Mouse (Mus musculus) left cerebral cortex, postnatal 10 days (tissue): ENCODE data around the gene Dock2. TPM values are rescaled to one million over a fixed set of nuclear protein-coding genes. Genes with fewer than 3 reads are reported as not detected.
A peak's percentile ranks its signal among the peaks of the same experiment; 100 is the strongest.

ENCODE experiments used
- DNase-seq, 2 experiments: peaks; one replicate each; pipeline ENCODE4 v3.0.0; 2021 to 2022; ENCODE audit warnings: low spot score in 2 of 2, mixed read lengths in 1 of 2; ENCODE audit errors: extremely low spot score in 1 of 2
- intact Hi-C: fragments of 180-260 bp; cut with DNase I; formaldehyde crosslinking; loops from one replicate; pipeline ENCODE4 v1.15.1; 2025
- total RNA-seq, 2 experiments: library from RNA; stranded (reverse); gene quantifications; 2 replicates each; pipeline ENCODE4 v1.2.3; 2021

Dock2 gene
- total RNA-seq, 2 experiments from 2014 or later, result 3.5 to 3.6 TPM

DNA sequence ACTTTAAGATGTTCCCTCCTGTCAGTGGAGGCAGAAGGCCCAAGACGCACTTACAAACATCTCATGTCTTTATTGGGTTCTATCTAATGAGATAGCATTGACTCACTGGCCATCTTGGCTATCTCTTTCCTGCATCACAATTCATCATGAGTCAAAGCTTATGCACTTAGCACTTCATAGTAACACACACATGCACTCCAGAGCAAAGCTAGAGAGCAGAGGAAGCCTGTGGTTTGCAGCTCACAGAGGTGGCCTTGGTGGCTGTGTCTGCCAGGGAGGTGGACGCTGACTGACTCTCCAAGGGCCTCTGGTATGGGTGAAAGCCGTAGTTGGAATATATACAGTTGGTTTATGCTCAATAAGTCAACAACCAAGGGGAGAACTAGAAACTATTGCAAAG, 387.9 kb downstream of the Dock2 start:
- intact Hi-C loops, result no loop called here
- DNase-seq, result no peak

- no peak for DNase-seq
- intact Hi-C loops, result no loop called here
Measured at GRCm38 (mm10) chr11:34392105-34392504, 391.6 kb downstream of the Dock2 start.

DNA sequence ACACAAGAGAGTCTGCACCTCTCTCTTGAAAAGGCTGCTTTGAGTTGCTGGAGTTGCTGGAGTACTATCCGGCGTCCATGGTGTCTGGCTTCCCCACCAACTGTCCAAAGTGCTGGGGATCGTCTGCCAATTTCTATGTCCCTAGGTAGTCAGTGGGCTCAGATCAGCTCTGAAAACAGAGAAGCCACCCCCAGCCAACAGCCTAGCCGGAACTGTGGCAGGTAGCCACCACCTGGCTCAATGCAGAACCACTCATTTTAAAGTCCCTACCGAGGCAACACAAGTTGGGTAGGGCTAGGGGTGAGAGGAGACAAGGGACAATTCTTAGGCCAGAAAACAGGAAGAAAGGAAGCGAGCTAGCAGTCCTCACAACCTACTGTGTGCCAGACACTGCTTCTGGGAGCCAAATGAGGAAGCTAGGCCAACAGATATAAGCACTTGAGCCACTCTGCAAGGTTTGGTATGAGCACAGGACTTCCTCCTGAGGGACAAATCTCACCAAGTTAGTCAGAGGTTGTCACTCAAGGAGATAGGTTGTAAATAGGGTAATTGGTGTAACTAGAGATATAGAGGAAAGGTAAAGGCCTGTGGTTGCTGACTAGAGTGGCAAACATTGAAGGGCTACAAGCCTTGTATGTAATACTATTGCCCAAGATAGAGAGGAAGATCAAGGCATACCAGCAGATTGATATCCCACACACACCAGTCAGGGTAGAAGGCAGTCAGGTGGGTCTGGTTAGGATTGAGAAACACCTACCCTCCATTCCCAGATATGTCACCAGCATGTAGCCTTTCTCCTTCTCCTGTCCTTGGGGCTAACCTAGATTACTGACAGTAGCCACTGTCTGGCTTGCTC, 394.2 kb downstream of the Dock2 start:
- no peak for DNase-seq
- intact Hi-C loops, result no loop called here

DNA sequence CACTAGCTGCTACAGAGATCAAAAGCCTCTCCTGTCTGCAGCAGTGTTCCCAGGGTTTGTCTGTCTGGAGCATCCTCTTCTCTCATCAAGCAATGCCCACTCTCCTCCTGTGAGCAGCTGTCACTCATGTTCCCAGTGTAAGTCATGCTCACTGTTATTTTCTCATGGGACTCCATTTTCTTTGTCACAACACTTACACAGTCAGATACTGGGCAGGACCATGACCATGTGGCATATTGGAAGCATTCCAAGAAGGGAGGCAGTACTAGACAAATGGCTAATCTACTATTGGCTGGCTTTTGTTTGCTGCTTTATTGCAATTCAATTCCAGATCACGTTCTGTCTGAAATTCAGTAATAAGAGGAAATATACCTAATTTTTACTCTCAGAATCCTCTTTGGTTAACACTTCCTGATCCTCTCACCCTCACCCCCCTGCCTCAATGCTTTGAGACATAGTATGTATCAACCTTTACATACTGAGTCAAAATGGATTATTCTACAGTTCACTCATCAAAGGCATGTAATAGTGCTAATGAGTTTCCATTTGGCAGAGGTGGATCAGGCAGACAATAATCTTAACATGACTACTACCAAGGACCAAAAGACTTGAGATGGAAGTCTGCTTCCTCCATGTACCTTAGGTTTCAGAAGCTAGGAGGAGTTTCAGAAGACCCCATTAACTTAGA, 398.5 kb downstream of the Dock2 start:
- no peak for DNase-seq
- intact Hi-C loops, result no loop called here

DNA sequence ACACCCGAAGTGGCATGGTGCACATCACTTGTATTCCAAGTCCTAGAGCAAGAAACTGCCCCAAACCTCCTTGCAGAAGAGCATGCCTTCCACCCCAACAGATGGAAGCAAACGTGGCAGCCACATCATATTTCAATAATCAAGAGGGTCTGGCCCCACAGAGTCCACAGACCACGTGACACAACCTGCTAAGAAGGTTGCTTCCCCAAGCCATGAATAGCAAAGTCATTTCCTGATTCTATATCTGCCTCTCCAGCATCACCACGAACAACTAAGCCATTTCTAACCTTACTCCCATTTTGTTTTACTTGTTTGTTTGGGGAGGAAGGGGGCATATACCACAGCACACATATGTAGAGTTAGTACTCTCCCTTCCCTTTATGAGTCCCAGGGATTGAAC, 399.5 kb downstream of the Dock2 start:
- intact Hi-C loops, result no loop called here

DNA sequence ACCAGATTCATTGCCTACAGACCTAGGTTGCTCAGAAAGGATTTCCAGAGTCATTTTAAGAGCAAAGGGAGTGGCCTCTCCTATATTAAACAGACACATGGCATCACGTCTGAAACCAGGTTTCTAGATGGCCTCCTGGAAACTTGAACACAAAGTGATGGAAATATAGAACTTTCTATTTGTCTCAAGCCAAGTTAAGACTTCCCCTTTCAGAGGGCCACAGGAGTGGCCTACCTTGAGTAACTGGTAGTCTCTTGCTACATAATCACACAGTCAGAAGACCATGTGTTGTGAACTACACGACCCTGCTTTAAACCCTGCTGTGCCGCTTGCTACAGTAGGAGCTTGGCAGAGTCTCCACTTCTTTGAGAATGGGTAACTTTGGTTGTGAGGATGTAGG, 400.2 kb downstream of the Dock2 start:
- DNase-seq, result no peak
- intact Hi-C loops, result no loop called here

More for the DNA sequence above, 399.5 kb downstream of the Dock2 start:
- DNase-seq, result no peak

GRCm38 (mm10) chr11:34377649-34378048, 406.0 kb downstream of the Dock2 start:
- DNase-seq, result no peak
- intact Hi-C loops, result no loop called here

GRCm38 (mm10) chr11:34375557-34375956, 408.1 kb downstream of the Dock2 start:
- intact Hi-C loops, result no loop called here
- DNase-seq, result no peak

- intact Hi-C loops, result no loop called here
- DNase-seq, result no peak
Measured at GRCm38 (mm10) chr11:34372224-34372623, 411.5 kb downstream of the Dock2 start.

GRCm38 (mm10) chr11:34356109-34356508, 427.6 kb downstream of the Dock2 start:
- peak in 1 of 2 experiments; percentile 7 for DNase-seq
- intact Hi-C loops, result no loop called here

DNA sequence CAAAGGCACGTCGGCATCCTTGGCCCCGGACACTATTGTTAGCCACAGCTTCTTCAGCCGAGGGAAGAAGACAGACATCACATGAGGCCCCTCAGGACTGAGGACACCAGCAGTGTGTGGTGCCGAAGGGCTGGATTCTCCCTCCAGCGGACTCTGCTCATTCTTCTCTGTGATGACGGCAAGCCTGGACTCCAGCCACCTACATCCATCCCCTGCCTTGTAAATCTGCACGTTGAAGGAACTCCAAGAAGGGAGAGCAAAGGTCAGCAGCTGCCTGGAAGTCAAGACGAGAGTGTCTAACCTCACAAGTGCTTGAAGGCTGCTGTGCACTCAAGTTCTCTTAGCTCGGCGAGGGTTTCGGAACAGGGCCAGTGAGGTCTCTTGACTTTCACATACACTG, 428.3 kb downstream of the Dock2 start:
- intact Hi-C loops, result no loop called here
- DNase-seq, result no peak

DNA sequence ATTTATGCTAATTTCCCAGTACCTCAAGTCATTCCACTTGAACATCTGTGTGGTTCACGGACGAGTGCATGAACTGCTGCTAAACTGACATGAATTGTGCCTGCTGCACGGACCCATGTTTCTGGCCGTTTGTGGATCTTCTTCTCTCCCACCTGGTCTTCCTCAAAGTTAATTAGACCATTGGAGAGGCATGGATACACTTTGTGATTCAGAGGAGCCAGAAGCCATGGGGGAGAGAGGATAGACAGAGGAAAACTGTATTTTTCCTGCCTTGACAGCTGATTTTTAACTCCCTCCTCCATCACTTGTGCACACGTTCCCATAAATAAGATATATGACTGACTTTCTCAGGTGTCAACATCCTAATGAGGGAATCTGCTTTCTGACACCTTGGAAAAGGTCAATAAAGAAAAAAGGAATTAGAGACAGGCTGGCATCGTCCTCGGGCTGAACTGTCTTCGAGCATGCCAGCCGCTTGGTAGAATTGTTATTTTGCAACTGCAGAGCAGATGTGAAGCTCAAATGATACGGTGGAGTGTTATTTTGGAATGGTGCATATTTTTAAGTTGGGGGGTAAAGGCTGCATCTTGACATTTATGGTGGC, 434.1 kb downstream of the Dock2 start:
- intact Hi-C loops, result no loop called here
- DNase-seq, result no peak

DNA sequence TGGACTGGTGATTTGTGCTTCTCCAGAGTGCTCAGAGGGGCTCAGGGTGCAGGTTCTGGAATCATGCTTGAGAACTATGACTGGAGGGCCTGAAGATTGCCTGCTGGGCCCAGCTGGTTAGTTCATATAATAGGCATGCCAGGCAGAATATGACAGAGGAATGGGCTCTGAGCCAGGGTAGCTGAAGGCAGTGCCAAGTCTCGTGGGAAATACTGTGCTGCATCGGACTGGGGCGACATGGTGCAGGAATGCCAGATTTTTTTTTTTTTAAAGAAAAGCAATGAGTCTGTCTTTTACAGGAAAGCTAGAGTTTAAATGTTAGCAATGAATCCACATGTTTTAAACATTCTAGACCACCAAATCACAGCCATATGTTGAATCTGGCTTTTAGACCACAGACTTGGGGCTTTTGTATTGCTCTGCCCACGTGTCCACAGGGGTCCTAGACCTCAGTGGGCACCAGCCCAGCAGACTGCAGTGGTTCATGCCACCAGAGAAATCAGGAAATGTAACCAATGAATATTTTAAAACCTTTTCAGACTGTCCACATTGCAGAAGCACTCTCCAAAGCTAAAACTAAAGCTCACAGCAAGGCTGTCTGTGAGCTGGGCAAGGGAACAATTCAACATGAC, 435.3 kb downstream of the Dock2 start:
- peak; percentile 64 to 73 for DNase-seq
- intact Hi-C loops, result no loop called here

GRCm38 (mm10) chr11:34344310-34344709, 439.4 kb downstream of the Dock2 start:
- intact Hi-C loops, result no loop called here

GRCm38 (mm10) chr11:34343742-34344307, 439.9 kb downstream of the Dock2 start:
- intact Hi-C loops, result no loop called here
- DNase-seq, result no peak

More at GRCm38 (mm10) chr11:34344310-34344709, 439.4 kb downstream of the Dock2 start:
- DNase-seq, result no peak

- no peak for DNase-seq
- intact Hi-C loops, result no loop called here
Measured at GRCm38 (mm10) chr11:34339693-34340092, 444.0 kb downstream of the Dock2 start.

GRCm38 (mm10) chr11:34337907-34338306, 445.8 kb downstream of the Dock2 start:
- DNase-seq, result no peak
- intact Hi-C loops, result no loop called here

- intact Hi-C loops, result no loop called here
- DNase-seq, result no peak
Measured at GRCm38 (mm10) chr11:34332344-34333031, 451.2 kb downstream of the Dock2 start.
